Mouse (Mus musculus) retina, embryonic 14.5 days (tissue): ENCODE data around the gene Iffo1.

Experiments
- DNase-seq: peaks from one replicate; pipeline ENCODE4 v3.0.0-alpha.2; 2015; ENCODE audit warnings: low spot score

The Iffo1 gene

GRCm38 (mm10) chr6:125195541-125196075 lies 50.6 kb downstream of the Iffo1 start:
- DNase-seq, result no peak

- DNase-seq, result no peak
These were observed 51.3 kb downstream of the Iffo1 start for GRCm38 (mm10) chr6:125196301-125196700.

- no peak for DNase-seq
These were observed 52.1 kb downstream of the Iffo1 start for GRCm38 (mm10) chr6:125197166-125197565.

DNA sequence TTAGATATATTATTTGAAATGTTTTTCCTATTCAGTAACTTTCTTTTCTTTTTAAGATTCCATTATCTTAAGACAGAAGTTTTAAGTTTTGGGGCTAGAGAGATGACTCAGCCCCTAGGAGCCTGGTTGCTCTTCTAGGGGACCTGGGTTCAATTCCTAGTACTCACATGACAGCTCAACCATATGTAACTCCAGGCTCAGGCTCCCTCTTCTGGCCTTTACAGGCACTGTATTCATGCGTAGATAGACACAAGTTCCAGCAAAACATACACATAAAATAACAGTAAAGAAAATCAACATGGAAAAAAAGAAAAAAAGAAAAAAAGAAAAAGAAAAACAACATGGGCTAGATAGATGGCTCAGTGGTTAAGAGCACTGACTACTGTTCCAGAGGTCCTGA lies 65.4 kb downstream of the Iffo1 start:
- DNase-seq, result no peak
